Mouse (Mus musculus): ENCODE data around the gene Epyc. TPM values are rescaled to one million over a fixed set of nuclear protein-coding genes. Genes with fewer than 3 reads are reported as not detected.

The Epyc gene
- polyA plus RNA-seq, 1 experiment from 2014 or later: 0.08 TPM

DNA sequence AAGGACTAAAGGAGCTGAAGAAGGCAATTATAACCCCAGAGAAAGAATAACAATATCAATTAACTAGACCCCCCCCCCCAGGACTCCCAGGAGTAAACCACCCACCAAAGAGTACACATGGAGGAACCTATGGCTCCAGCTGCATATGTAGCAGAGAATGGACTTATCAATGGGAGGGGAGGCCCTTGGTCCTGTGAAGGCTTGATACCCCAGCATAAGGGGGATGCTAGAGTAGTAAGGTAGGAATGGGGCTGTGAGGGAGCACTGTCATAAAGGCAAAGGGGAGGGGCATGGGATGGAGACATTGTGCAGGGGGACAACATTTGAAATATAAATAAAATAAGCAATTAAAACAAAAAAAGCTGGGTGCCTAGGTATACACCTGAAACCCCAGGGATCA lies 58.5 kb downstream of the Epyc start:
- TF ChIP-seq CTCF (IDR thresholded peaks at IDR 0.05; ENCODE audit: low read depth): no peak
- Histone ChIP-seq H3K4me3 (replicated peaks; ENCODE audit: low read depth, low read length) (no peak overlapping the region), H3K4me2 (ENCODE audit: low read length) (no peak overlapping the region), H3K4me1 (replicated peaks; ENCODE audit: insufficient read depth, low read length) (no peaks in the 10 kb centered on the region), H3K9me3 (replicated peaks; ENCODE audit: low read length) (no peaks in the 10 kb centered on the region), H3K9ac (ENCODE audit: low read depth, low read length) (no peak overlapping the region), H3K36me3 (ENCODE audit: insufficient read depth, low read length) (no peaks in the 10 kb centered on the region), H3K27me3 (ENCODE audit: insufficient read depth, low read length) (no peaks in the 10 kb centered on the region), H3K27ac (no peak overlapping the region)
- ATAC-seq (replicated peaks; ENCODE audit: low FRiP score, low read depth): no peak
- DNase-seq (ENCODE audit: low spot score): no peak

DNA sequence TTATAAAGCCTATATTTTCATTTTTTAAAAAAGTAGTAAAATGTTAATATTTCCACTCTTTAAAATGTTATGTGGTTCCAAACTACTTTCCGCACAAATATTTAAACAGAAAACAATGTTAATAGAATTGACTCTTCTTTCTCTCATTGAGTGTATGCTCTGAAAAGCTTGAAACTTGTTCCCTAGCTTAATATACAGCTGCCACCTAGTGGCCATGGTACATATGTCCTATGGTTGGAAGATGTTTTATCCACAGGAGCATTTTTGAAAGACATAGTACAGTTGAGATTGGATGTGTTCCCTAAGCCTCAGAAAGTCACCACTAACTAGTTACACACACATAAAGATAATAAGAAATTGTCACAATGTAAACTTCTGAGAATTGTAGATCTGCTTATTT lies 60.7 kb downstream of the Epyc start:
- peak; percentile 84 for TF ChIP-seq CTCF (IDR thresholded peaks at IDR 0.05; ENCODE audit: low read depth)
- ATAC-seq (replicated peaks; ENCODE audit: low FRiP score, low read depth): no peak
- Histone ChIP-seq H3K27me3 (ENCODE audit: insufficient read depth, low read length) (no peaks in the 10 kb centered on the region), H3K27ac (no peak overlapping the region), H3K9ac (ENCODE audit: low read depth, low read length) (no peak overlapping the region), H3K4me3 (replicated peaks; ENCODE audit: low read depth, low read length) (no peak overlapping the region), H3K4me2 (ENCODE audit: low read length) (no peak overlapping the region), H3K9me3 (replicated peaks; ENCODE audit: low read length) (no peaks in the 10 kb centered on the region), H3K36me3 (ENCODE audit: insufficient read depth, low read length) (no peaks in the 10 kb centered on the region), H3K4me1 (replicated peaks; ENCODE audit: insufficient read depth, low read length) (no peaks in the 10 kb centered on the region)
- peak; percentile 83 for DNase-seq (ENCODE audit: low spot score)
- WGBS: 52% methylated on average over 1 of the region's 1 CpGs

DNA sequence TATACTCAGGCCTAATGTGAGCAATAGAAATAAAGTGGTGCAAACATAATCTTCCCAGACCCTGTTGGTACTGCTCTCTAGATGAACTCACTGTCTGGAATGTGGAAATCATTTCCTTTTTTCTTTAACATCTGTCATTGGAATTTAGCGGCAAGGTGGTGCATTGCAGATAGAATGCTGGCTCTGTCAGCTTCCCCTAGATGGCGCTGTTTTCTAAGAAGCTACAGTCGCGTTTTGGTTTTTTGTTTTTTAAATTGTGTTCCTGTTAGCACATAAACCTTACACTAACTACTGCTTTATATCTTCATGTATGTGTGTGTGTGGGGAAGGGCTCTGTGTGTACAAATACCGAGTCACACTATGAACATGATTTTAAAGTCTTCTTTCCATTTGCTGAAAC lies 68.8 kb downstream of the Epyc start:
- Histone ChIP-seq H3K4me1 (replicated peaks; ENCODE audit: insufficient read depth, low read length) (no peaks in the 10 kb centered on the region), H3K9me3 (replicated peaks; ENCODE audit: low read length) (no peaks in the 10 kb centered on the region), H3K27ac (no peak overlapping the region), H3K36me3 (ENCODE audit: insufficient read depth, low read length) (no peaks in the 10 kb centered on the region), H3K4me3 (replicated peaks; ENCODE audit: low read depth, low read length) (no peak overlapping the region), H3K27me3 (ENCODE audit: insufficient read depth, low read length) (no peaks in the 10 kb centered on the region), H3K4me2 (ENCODE audit: low read length) (no peak overlapping the region), H3K9ac (ENCODE audit: low read depth, low read length) (no peak overlapping the region)
- TF ChIP-seq CTCF (IDR thresholded peaks at IDR 0.05; ENCODE audit: low read depth): peak; percentile 93
- DNase-seq (ENCODE audit: low spot score): peak; percentile 91
- no peak for ATAC-seq (replicated peaks; ENCODE audit: low FRiP score, low read depth)
- 3% methylated on average over 5 of the region's 5 CpGs for WGBS

GRCm38 (mm10) chr10:97714584-97714983 lies 70.7 kb downstream of the Epyc start:
- Histone ChIP-seq H3K9me3 (replicated peaks; ENCODE audit: low read length) (no peaks in the 10 kb centered on the region), H3K27ac (no peak overlapping the region), H3K36me3 (ENCODE audit: insufficient read depth, low read length) (no peaks in the 10 kb centered on the region), H3K4me1 (replicated peaks; ENCODE audit: insufficient read depth, low read length) (no peaks in the 10 kb centered on the region), H3K9ac (ENCODE audit: low read depth, low read length) (no peak overlapping the region), H3K4me2 (ENCODE audit: low read length) (no peak overlapping the region), H3K27me3 (ENCODE audit: insufficient read depth, low read length) (no peaks in the 10 kb centered on the region), H3K4me3 (replicated peaks; ENCODE audit: low read depth, low read length) (no peak overlapping the region)
- TF ChIP-seq CTCF (IDR thresholded peaks at IDR 0.05; ENCODE audit: low read depth): no peak
- DNase-seq (ENCODE audit: low spot score) (no peak), ATAC-seq (replicated peaks; ENCODE audit: low FRiP score, low read depth) (no peak)
- WGBS: 79% methylated on average over 4 of the region's 4 CpGs

- no peak overlapping the region for H3K4me3 ChIP-seq (replicated peaks; ENCODE audit: low read depth, low read length)
- H3K4me1 ChIP-seq (replicated peaks; ENCODE audit: insufficient read depth, low read length): no peaks in the 10 kb centered on the region
- WGBS: 83% methylated on average over 3 of the region's 3 CpGs
- H3K27me3 ChIP-seq (ENCODE audit: insufficient read depth, low read length): no peaks in the 10 kb centered on the region
- TF ChIP-seq CTCF (IDR thresholded peaks at IDR 0.05; ENCODE audit: low read depth): no peak
- H3K36me3 ChIP-seq (ENCODE audit: insufficient read depth, low read length): no peaks in the 10 kb centered on the region
- ATAC-seq (replicated peaks; ENCODE audit: low FRiP score, low read depth): no peak
- no peaks in the 10 kb centered on the region for H3K9me3 ChIP-seq (replicated peaks; ENCODE audit: low read length)
- H3K27ac ChIP-seq: no peak overlapping the region
- H3K4me2 ChIP-seq (ENCODE audit: low read length): no peak overlapping the region
- no peak for DNase-seq (ENCODE audit: low spot score)
- H3K9ac ChIP-seq (ENCODE audit: low read depth, low read length): no peak overlapping the region
These were observed 71.5 kb downstream of the Epyc start for GRCm38 (mm10) chr10:97715289-97715906.

- no peaks in the 10 kb centered on the region for H3K36me3 ChIP-seq (ENCODE audit: insufficient read depth, low read length)
- no peak for DNase-seq (ENCODE audit: low spot score)
- H3K4me1 ChIP-seq (replicated peaks; ENCODE audit: insufficient read depth, low read length): no peaks in the 10 kb centered on the region
- no peak for ATAC-seq (replicated peaks; ENCODE audit: low FRiP score, low read depth)
- H3K27me3 ChIP-seq (ENCODE audit: insufficient read depth, low read length): no peaks in the 10 kb centered on the region
- 76% methylated on average over 1 of the region's 1 CpGs for WGBS
- no peak overlapping the region for H3K4me3 ChIP-seq (replicated peaks; ENCODE audit: low read depth, low read length)
- no peak overlapping the region for H3K27ac ChIP-seq
- no peak for TF ChIP-seq CTCF (IDR thresholded peaks at IDR 0.05; ENCODE audit: low read depth)
- no peaks in the 10 kb centered on the region for H3K9me3 ChIP-seq (replicated peaks; ENCODE audit: low read length)
- H3K9ac ChIP-seq (ENCODE audit: low read depth, low read length): no peak overlapping the region
- H3K4me2 ChIP-seq (ENCODE audit: low read length): no peak overlapping the region
These were observed 73.4 kb downstream of the Epyc start for GRCm38 (mm10) chr10:97717233-97717632.

DNA sequence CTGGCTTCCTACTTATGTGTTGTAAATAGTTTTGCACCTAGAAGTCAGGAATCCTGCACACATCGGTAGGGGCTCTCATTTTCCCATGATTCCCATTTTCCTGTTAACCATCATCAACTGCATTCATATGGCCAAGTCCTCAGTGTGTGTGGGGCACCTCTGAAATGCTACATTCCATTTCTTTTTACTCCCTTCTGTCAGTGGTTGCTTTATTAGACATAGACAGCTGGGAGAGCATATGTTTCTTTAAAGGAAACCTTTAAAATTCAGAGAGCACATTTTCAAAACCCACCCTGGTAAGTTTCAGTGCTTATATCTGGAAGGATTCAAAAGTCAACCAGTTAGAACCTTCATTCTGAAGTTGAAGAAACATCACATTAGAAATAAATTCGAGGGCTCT lies 74.2 kb downstream of the Epyc start:
- Histone ChIP-seq H3K36me3 (ENCODE audit: insufficient read depth, low read length) (no peaks in the 10 kb centered on the region), H3K9me3 (replicated peaks; ENCODE audit: low read length) (no peaks in the 10 kb centered on the region), H3K27ac (no peak overlapping the region), H3K9ac (ENCODE audit: low read depth, low read length) (no peak overlapping the region), H3K4me3 (replicated peaks; ENCODE audit: low read depth, low read length) (no peak overlapping the region), H3K4me2 (ENCODE audit: low read length) (no peak overlapping the region), H3K27me3 (ENCODE audit: insufficient read depth, low read length) (no peaks in the 10 kb centered on the region), H3K4me1 (replicated peaks; ENCODE audit: insufficient read depth, low read length) (no peaks in the 10 kb centered on the region)
- WGBS: 65% methylated on average over 2 of the region's 2 CpGs
- DNase-seq (ENCODE audit: low spot score) (no peak), ATAC-seq (replicated peaks; ENCODE audit: low FRiP score, low read depth) (no peak)
- no peak for TF ChIP-seq CTCF (IDR thresholded peaks at IDR 0.05; ENCODE audit: low read depth)
